ENCODE assay signal across 8 mouse cellular contexts in the genomic region with DNA sequence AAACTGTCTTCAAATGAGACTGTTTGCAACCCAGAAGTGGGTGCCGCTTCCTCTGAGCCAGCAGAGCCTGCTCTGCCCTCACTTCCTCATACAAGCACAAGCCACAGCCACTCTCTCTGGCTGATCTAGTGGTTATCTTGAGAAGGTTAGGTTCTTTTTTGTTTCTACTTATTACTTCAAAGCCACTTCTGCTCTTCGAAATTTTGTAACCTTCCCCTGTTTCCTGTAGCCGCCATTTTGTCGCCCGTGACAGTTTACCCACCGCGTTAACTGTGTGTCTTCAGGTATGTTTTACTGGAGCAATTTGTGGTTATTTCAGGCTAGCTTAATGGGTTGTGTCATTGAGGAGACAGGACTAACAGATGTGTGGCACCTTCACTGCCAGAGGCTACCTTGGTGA. TPM values are rescaled to one million over a fixed set of nuclear protein-coding genes. Genes with fewer than 3 reads are reported as not detected.
DNase-seq lines count a peak whose midpoint lies in the region; ATAC-seq lines count a peak whose summit lies in the region.
"Had no signal": no experiment of that assay in that cellular context is flagged by ENCODE, and none has a peak within 500 bp of the region (broad histone marks: within the 10 kb centered on the region; RNA-seq: fewer than 3 reads in every experiment).

No protein-coding gene starts in this region.

- 95% methylated on average over 7 of the region's 7 CpGs for WGBS in midbrain, embryonic 10.5 days

- peak overlapping the region; percentile 60 for H3K27ac ChIP-seq in brown adipose tissue, adult 24 weeks (replicated peaks; ENCODE audit: low read depth, low read length)
- H3K27ac ChIP-seq in midbrain, embryonic 10.5 days (replicated peaks) = no peak overlapping the region
- H3K27ac ChIP-seq: heart, embryonic 15.5 days had no signal

- H3K4me1 ChIP-seq in brown adipose tissue, adult 24 weeks (ENCODE audit: control insufficient read depth, insufficient read depth, insufficient read length, low read length) = no peaks in the 10 kb centered on the region
- H3K4me1 ChIP-seq in midbrain, embryonic 10.5 days = peaks cover 7% of the 10 kb centered on the region; the same call in 1 of the 2 replicates
- H3K4me1 ChIP-seq: heart, embryonic 15.5 days had no signal

- H3K36me3 ChIP-seq in midbrain, embryonic 10.5 days = no peaks in the 10 kb centered on the region
- H3K36me3 ChIP-seq: heart, embryonic 15.5 days had no signal

- ATAC-seq in CD4-positive, CD25-positive, alpha-beta regulatory T cell, adult 4 months = peak; percentile 93

- DNase-seq in lung, postnatal 4 days = peak; percentile 45 to 51
- peak; percentile 52 to 76 for DNase-seq in spleen, postnatal 4 days (ENCODE audit: low spot score in 2 of 2)
- no peak for DNase-seq in midbrain, embryonic 10.5 days (ENCODE audit: low spot score)
- DNase-seq in urinary bladder, adult 18-20 months (ENCODE audit: low spot score in 2 of 2) = no peak
- DNase-seq in cerebellum, postnatal 10 days = no peak

- H3K27me3 ChIP-seq in midbrain, embryonic 10.5 days (ENCODE audit: low read depth, poor library complexity, severe bottlenecking) = no peaks in the 10 kb centered on the region
- H3K27me3 ChIP-seq: heart, embryonic 15.5 days had no signal

- no peaks in the 10 kb centered on the region for H3K9me3 ChIP-seq in midbrain, embryonic 10.5 days (replicated peaks)
- H3K9me3 ChIP-seq: heart, embryonic 15.5 days had no signal

- 0 out of 2 replicates have a peak overlapping the region, but pooled peaks have one; percentile 3 for H3K4me3 ChIP-seq in brown adipose tissue, adult 24 weeks (ENCODE audit: insufficient read depth, low read depth, low read length)
- H3K4me3 ChIP-seq in midbrain, embryonic 10.5 days = no peak overlapping the region

RNA-seq across cellular contexts. Expression of a gene that starts 53.0 kb away (rescaled TPM):
- 100 to 1,000 TPM in 1 of 2 experiments, 10 to 100 TPM in 1; 97.2 to 114 TPM for polyA plus RNA-seq in CD4-positive, CD25-positive, alpha-beta regulatory T cell, adult 4 months (2017; shearing (Covaris generic))
- 29.0 and 42.3 TPM in 2 replicates for polyA plus RNA-seq in brown adipose tissue, adult 24 weeks (2012; ENCODE audit: insufficient read depth, insufficient read length, missing spikeins)
- 1.8 TPM in 2 replicates for polyA plus RNA-seq in midbrain, embryonic 10.5 days (2016; fragmentation: Nextera tagmentation; extraction: Ambion mirVana)

Comparison
In these comparisons a context has a peak if more than half of its experiments do, and no peak if none do; other contexts are left out.
1. DNase-seq: peak in lung, postnatal 4 days (2 of 2) and spleen, postnatal 4 days (2 of 2); none in midbrain, embryonic 10.5 days (single experiment), urinary bladder, adult 18-20 months (0 of 2) and cerebellum, postnatal 10 days (0 of 2).
2. RNA of a gene that starts 53.0 kb away (polyA plus RNA-seq): 97.2 to 114 TPM in CD4-positive, CD25-positive, alpha-beta regulatory T cell, adult 4 months and 29.0 to 42.3 TPM in brown adipose tissue, adult 24 weeks; 1.8 TPM in midbrain, embryonic 10.5 days; every median in the first group is over 10 times any median in the second.